Mouse (Mus musculus) olfactory bulb, adult 2 months (tissue): Measurements from ENCODE around the gene Smc1b. TPM values are rescaled to one million over a fixed set of nuclear protein-coding genes. Genes with fewer than 3 reads are reported as not detected.

Source experiments
- H3K27ac ChIP-seq: fragments of 200-500 bp; 2 replicates; pipeline ENCODE4 v1.5.1; 2012; ENCODE audit warnings: low read depth, low read length; ENCODE audit not compliant: insufficient read depth
- H3K4me1 ChIP-seq: fragments of 200-500 bp; 2 replicates; pipeline ENCODE4 v1.6.1; 2012; ENCODE audit warnings: low read length; ENCODE audit not compliant: control insufficient read depth, insufficient read depth
- H3K4me3 ChIP-seq: fragments of 200-500 bp; 2 replicates; pipeline ENCODE4 v1.5.1; 2012; ENCODE audit warnings: mild to moderate bottlenecking, low read depth, low read length, moderate library complexity; ENCODE audit not compliant: insufficient read depth
- CTCF ChIP-seq: fragments of 200-500 bp; IDR thresholded peaks from 2 replicates; pipeline ENCODE4 v1.5.1; 2012; ENCODE audit warnings: low read depth, mild to moderate bottlenecking, low read length, moderate library complexity; ENCODE audit not compliant: insufficient read depth
- POLR2A ChIP-seq: fragments of 200-500 bp; IDR thresholded peaks from 2 replicates; pipeline ENCODE4 v1.6.1; 2012; ENCODE audit warnings: mild to moderate bottlenecking, low read depth, low read length, moderate library complexity; ENCODE audit not compliant: insufficient read depth
- WGBS: fragments of 180-500 bp; shearing (Covaris S2); methylation state at CpG from one replicate; pipeline ENCODE4 v1.1.7; 2018; 5-methylcytosine and 5-hydroxymethylcytosine counted together
- polyA plus RNA-seq: library from polyadenylated mRNA; stranded (reverse); fragments of >200 nt; gene quantifications from 2 replicates; pipeline ENCODE4 v1.2.4, GENCODE M21; 2012; ENCODE audit warnings: low replicate concordance; ENCODE audit not compliant: missing spikeins, insufficient read depth, insufficient read length

Gene Smc1b
- polyA plus RNA-seq, 1 experiment, result not detected

DNA sequence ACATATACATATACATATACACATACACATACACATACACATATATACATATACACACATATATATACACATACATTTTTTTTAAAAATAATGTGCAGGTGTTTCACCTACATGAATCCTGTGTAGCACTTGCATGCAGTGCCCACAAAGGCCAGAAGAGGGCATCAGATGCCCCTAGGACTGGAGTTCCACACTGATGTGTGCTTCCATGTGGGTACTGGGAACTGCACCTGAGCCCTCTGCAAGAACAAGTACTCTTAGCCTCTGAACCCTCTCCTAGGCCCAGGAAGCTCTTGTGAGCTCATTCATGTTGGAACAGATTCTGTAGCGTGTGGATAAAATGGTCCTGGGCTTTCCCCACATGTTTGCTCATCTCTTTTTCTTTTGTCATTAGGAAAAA lies 12.0 kb upstream of the Smc1b start:
- H3K4me1 ChIP-seq, result no peaks in the 10 kb centered on the region
- no peak overlapping the region for H3K27ac ChIP-seq
- no peak overlapping the region for H3K4me3 ChIP-seq
- no peak for TF ChIP-seq CTCF
- WGBS, result 87% methylated on average over 1 of the region's 1 CpGs

DNA sequence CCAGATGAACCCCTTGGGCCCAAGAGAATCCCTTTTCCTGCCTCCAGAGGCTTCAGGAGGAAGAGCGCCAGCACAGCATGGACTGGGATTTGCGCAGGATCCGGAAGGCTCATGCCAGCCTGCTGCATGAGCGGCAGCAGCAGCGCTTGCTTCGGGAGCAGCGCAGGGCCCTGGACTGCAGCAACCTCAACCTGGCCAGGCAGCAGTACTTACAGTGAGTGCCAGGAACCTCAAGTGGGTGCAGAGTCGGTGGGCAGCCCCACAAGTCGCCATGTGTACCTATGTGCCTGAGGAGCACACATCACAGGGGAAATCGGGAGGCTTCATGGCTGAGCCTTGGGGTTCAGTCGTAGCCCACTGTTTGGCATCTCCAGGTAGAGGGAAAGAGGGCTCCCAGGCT lies 11.4 kb upstream of the Smc1b start:
- WGBS, result 95% methylated on average over 11 of the region's 11 CpGs

DNA sequence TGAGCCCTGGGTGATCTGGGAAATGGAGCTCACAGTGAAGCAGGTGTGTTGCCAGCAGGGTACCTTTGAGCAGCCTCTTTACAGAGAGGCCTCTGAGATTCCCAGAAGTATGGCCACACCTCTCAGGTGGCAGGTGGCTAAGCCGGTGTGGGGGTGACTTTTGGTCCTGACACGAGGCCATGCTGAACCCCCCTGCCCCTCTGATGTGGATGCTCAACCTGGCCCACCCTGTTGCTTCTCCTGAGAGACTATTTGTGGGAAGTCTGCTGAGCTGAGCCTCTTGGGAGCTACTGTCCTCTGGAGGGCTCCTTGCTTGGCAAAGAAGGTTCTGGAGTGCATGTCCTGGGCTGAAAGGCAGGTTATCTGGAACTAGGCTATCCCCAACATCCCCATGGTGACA lies 10.7 kb upstream of the Smc1b start:
- 63% methylated on average over 2 of the region's 2 CpGs for WGBS
- no peaks in the 10 kb centered on the region for H3K4me1 ChIP-seq
- no peak overlapping the region for H3K27ac ChIP-seq
- TF ChIP-seq CTCF (no peak), POLR2A (no peak)
- no peak overlapping the region for H3K4me3 ChIP-seq

More for the DNA sequence above, 11.4 kb upstream of the Smc1b start:
- H3K4me3 ChIP-seq, result no peak overlapping the region
- no peaks in the 10 kb centered on the region for H3K4me1 ChIP-seq
- H3K27ac ChIP-seq, result no peak overlapping the region
- no peak for TF ChIP-seq POLR2A
- no peak for TF ChIP-seq CTCF

DNA sequence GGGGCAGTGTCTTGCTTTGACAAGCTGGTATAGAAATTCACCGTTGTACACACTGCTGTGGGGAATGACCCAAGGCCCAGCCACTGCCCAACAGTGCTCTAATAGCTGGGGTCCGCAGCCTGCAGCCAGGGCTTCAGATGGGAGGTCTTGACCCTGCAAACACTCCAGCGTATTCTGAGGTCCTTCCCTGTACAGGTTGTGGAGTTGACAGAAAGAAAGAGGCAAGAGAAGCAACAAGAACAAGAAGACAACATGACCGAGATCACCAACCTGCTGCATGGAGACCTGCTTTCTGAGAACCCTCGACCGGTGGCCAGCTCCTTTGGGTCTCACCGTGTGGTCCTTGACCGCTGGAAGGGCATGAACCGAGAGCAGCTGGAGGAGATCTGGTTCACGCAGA lies 9.5 kb upstream of the Smc1b start:
- Histone ChIP-seq H3K4me3 (no peak overlapping the region), H3K4me1 (no peaks in the 10 kb centered on the region), H3K27ac (no peak overlapping the region)
- 92% methylated on average over 10 of the region's 10 CpGs for WGBS
- no peak for TF ChIP-seq CTCF
- TF ChIP-seq POLR2A, result no peak

DNA sequence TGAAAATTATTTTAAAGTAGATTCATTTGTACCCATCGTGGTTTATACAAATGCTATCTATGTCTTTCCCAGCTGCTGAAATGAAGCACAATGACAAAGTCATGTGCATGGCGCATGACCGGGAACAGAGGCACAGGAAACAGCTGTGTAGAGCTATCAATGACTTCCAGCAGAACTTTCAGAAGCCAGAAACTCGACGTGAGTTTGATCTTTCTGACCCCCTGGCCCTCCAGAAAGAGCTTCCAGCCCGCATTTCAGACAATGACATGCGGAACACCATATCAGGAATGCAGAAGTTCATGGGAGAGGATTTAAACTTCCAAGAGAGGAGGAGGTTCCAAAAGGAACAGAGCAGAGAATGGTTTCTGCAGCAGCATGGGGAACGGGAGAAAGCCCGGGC lies 3.4 kb upstream of the Smc1b start:
- TF ChIP-seq POLR2A, result no peak
- no peak for TF ChIP-seq CTCF
- Histone ChIP-seq H3K27ac (no peak overlapping the region), H3K4me1 (peaks cover 9% of the 10 kb centered on the region), H3K4me3 (no peak overlapping the region)
- WGBS, result 47% methylated on average over 9 of the region's 9 CpGs

DNA sequence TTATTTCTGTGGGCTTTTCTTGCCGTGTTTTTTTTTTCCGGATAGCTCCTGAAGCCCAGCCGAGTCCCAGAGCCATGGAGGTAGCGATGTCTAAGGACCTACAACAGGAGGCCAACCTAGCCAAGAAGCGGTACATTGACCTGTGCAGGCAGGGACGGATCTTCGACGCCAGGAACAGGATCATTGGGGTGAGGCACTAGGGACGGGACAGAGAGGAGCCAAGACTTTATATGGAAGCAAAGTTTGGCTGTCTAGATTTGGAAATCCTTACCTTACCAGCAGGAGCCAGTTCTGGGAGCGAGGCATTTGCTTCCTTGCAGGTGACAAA lies 393 bp upstream of the Smc1b start:
- H3K4me3 ChIP-seq, result peak overlapping the region; percentile 41
- TF ChIP-seq CTCF (no peak), POLR2A (no peak)
- WGBS, result 19% methylated on average over 10 of the region's 10 CpGs
- peaks cover 9% of the 10 kb centered on the region for H3K4me1 ChIP-seq
- no peak overlapping the region for H3K27ac ChIP-seq

DNA sequence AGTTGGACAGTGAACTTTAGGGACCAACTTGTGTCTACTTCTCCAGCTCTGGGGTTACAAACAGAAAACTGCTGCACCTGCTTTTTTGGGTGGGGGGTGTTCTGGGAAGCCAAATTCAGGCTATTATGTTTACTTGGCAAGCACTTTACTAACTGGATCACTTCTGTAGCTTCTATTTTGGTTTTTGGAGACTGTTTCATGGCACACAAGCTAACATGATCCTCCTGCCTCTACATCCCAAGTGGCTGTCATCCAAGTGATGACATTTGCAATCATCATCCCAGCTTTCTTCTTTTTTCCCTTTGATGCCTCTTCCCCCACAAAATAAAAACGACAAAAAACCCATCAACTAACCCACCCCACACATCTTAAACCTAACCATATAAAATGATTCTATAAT lies 46.1 kb downstream of the Smc1b start:
- TF ChIP-seq POLR2A (no peak), CTCF (no peak)
- Histone ChIP-seq H3K27ac (no peak overlapping the region), H3K4me1 (no peaks in the 10 kb centered on the region), H3K4me3 (no peak overlapping the region)
- WGBS, result 64% methylated on average over 1 of the region's 1 CpGs

DNA sequence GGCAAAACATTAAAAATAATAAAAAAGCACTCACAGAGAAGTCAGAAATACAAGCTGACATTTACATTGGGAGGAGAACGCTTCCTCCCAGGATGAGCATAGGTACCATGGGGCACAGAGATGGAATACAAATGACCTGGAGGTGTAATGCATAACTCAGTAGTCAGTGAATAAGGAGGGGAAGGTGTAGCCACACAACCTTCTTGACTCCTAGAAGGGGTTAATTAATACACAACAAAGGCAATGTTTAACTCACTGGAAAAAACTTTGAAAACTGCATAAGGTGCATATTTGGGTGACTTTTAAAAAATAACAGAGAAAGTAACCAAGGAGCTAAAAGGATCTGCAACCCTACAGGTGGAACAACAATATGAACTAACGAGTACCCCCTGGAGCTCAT lies 59.1 kb downstream of the Smc1b start:
- Histone ChIP-seq H3K4me3 (no peak overlapping the region), H3K4me1 (no peaks in the 10 kb centered on the region), H3K27ac (no peak overlapping the region)
- WGBS, result 87% methylated on average over 2 of the region's 2 CpGs
- TF ChIP-seq CTCF, result no peak
- TF ChIP-seq POLR2A, result no peak

DNA sequence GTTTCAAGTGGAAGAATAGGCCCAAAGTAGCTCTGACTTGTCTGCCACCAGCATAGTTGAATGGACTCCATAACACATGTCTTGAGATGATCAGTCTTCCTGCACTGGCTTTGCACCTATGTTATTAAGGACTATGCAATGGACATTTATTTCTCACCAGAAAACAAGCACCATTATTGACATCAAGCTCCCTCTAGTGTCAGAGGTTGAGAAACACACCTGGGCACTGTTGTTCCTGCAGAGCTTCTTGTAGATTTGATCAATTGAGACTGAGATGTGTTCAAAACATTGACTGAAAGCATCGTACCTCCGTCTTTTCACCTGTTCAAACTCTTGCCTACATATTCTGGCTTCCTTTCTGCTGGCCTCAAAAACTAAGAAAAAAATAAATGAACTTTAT lies 61.2 kb downstream of the Smc1b start:
- no peak overlapping the region for H3K27ac ChIP-seq
- H3K4me3 ChIP-seq, result no peak overlapping the region
- H3K4me1 ChIP-seq, result no peaks in the 10 kb centered on the region
- TF ChIP-seq POLR2A (no peak), CTCF (no peak)
- 22% methylated on average over 2 of the region's 2 CpGs for WGBS

DNA sequence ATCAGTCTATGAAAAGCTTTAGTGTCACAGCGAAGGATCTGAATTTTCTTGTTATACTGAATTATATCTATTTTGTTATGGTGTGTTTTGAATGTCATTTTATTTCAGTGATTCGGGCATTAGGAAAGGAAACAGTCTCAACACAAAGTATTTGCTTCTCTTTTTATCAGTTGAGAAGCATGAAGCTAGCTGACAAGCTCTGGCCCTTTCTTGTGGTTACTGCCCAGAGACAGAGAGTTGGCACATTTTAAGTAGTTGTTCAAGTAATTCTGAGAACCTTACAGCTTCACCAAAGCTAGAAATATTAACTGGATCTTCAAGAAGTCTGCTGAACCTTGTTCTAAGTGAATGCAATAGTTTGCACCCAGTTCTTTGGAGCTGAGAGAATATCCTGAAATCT lies 68.3 kb downstream of the Smc1b start:
- TF ChIP-seq POLR2A (no peak), CTCF (no peak)
- WGBS, result 96% methylated on average over 2 of the region's 2 CpGs
- no peak overlapping the region for H3K4me3 ChIP-seq

More for the DNA sequence above, 68.3 kb downstream of the Smc1b start:
- H3K27ac ChIP-seq, result no peak overlapping the region
- H3K4me1 ChIP-seq, result no peaks in the 10 kb centered on the region
